Mouse (Mus musculus) olfactory bulb, adult 2 months (tissue): ENCODE data around the gene Rab27a.

Source experiments
- CTCF ChIP-seq: fragments of 200-500 bp; IDR thresholded peaks from 2 replicates; pipeline ENCODE4 v1.5.1; 2012; ENCODE audit warnings: low read depth, mild to moderate bottlenecking, low read length, moderate library complexity; ENCODE audit not compliant: insufficient read depth
- POLR2A ChIP-seq: fragments of 200-500 bp; IDR thresholded peaks from 2 replicates; pipeline ENCODE4 v1.6.1; 2012; ENCODE audit warnings: mild to moderate bottlenecking, low read depth, low read length, moderate library complexity; ENCODE audit not compliant: insufficient read depth

DNA sequence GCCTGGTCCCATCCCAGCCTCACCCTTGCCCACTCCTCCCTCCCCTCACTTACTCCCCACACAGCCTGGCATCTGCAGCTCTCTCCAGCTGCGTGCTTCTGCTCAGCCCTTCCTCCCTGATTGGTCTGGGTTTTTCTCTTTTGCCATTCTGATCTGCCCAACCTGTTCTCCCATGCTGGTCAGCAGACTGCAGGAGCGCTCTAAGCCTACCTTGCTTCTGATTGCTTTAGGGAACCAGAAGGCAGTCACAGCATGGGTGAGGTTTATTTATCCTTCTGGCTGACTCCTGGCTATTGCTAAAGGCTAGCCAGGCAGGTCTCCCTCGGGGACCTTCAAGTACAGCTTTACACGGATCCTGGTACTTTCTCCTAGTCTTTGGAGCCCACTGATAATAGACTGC lies 13.2 kb upstream of the Rab27a start:
- TF ChIP-seq CTCF (no peak), POLR2A (no peak)
